Mouse (Mus musculus) urinary bladder, adult 18-20 months (tissue): ENCODE data around the gene Myh7b.

Experiments used
- DNase-seq, 2 experiments: peaks; one replicate each; pipeline ENCODE4 v3.0.0; 2022; ENCODE audit warnings: low spot score in 2 of 2, mixed read lengths in 2 of 2

The Myh7b gene

GRCm38 (mm10) chr2:155610978-155611377 is at the start of gene Myh7b:
Myh7b (plus strand) TSS chr2:155611212.
- no peak for DNase-seq

DNA sequence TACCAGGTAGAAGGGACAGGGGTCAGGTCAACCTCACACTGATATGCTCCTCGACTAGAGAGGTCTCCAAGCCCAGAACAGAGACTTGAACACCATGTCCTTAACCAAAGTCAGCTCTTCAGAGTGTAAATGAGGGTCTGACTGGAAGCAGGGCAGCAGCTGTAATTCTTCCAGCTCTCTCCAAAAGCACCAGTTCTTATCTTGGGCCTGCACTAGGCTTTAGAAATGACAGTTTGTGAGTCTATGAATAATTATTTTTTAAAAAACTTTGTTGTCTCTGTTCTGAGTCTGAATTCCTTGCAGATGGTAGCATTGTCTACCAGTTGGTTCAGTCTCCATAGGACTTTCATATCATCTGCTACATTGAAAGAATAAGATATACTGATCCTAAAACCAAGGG is 48.8 kb upstream of the Myh7b start:
- DNase-seq = no peak

GRCm38 (mm10) chr2:155562934-155563333 is 48.1 kb upstream of the Myh7b start:
- DNase-seq = peak; percentile 15 to 48

GRCm38 (mm10) chr2:155567751-155568150 is 43.3 kb upstream of the Myh7b start:
- no peak for DNase-seq

DNA sequence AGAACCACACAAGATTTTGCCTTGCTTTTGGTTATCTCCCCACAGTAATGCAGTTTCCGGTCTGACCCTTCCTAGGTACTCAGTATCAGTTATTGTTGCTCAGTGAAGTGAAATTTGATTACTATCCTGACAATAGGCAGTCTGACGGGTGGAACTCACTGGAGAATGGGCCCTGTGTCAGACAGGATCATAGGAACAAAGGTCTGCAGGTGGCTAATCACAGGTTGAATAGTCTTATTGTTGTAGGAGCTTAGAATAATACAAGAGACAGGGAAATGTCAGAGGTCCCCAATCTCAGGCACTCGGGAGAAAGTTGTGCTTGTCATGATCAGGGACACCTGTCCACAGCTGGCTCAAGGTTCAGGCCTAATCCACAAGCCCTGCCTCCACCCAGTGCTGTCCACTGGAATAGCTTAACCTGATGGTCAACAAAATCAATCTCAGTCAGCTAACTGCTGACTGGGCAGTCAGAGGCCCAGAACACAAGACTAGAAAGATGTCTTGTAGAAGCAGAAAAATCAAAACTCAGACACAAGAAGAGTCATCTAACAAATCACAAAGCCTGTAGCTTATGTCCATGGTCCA is 41.7 kb upstream of the Myh7b start:
- no peak for DNase-seq

DNA sequence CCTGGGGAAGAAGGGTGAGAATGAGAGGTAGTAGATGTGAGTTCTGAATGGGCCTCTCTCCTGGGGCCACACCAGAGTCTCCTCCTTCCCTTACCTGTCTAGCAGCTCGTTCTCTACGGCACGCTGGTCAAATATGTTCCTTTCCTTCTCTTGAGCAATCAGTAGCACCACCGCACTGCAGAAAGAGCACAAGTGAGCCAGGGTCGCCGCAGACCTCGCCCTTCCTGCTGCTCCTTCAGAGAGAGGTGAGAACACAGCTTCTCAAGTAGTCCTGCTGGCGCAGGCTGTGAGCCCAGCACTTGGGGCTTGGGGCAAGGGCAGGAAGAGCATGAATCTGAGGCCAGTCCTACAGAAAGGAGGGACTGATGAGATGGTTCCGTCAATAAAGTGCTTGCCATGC is 38.0 kb upstream of the Myh7b start:
- no peak for DNase-seq

GRCm38 (mm10) chr2:155573996-155574395 is 37.0 kb upstream of the Myh7b start:
- DNase-seq = no peak

GRCm38 (mm10) chr2:155574700-155575099 is 36.3 kb upstream of the Myh7b start:
- DNase-seq = no peak

- no peak for DNase-seq
These were observed 34.4 kb upstream of the Myh7b start for GRCm38 (mm10) chr2:155576656-155577055.

DNA sequence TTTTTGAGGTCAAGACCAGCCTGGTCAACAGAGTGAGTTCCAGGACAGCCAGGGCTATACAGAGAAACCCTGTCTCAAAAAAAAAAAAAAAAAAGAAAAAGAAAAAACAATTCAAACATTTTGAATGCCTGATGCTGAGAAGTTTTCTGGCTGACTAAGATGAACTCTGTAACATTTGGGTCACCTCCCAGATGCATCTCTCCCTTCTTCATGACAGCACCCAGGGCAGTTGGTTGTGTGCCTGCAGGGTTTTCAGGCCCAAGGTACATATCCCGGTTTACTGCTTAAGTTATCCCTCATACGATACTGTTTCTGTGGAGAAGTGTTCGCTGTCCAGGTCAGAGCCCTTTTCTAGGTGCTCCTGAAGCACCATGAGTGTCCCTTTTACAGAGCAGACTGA is 30.7 kb upstream of the Myh7b start:
- DNase-seq = no peak

GRCm38 (mm10) chr2:155582384-155582995 is 28.5 kb upstream of the Myh7b start:
- no peak for DNase-seq

DNA sequence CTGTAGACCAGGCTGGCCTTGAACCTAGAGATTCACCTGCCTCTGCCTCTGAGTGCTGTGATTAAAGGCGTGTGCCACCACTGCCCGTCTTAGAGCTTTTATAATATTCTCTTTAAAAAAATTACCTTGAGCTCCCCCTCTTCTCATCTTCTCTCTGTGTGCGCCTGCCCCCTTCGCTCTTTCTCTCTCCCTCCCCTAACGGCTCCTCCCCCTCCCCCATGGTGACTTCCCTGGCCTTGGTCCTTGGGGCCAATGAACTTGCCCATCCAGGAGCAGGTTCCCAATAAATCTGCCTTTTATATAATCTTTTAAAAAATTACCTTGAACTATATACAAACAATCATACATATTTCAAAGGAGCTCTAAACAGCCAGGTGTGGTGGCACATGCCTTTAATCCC is 28.0 kb upstream of the Myh7b start:
- DNase-seq = no peak

DNA sequence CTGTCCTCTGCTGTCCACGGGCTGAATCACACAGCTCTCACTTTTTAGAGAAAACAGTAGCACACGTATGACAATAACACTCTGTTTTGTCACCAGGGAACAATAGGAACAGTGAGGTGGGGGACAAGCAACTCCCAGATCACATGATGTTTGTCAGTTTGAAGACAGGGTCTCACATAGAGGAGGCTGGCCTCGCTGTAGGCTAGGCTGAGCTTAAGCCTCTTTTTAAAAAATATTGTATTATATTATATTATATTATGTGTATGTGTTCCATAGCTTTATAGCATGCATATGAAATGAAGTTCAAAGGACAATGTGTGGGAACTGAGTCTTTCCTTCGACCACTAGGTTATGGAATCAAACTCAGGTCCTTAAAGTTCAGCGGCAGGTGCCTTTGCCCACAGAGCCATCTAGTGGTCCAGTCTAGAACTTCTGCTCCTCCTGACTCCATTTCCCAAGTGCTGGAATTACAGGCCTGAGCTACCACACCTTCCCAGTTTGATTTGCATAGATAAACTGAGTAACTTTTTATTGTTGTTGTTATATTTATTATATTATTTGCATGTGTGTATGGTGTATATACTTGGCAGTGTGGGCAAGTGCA is 27.0 kb upstream of the Myh7b start:
- DNase-seq = peak in 1 of 2 experiments; percentile 24

- no peak for DNase-seq
These were observed 25.9 kb upstream of the Myh7b start for GRCm38 (mm10) chr2:155585082-155585481.

- no peak for DNase-seq
These were observed 25.5 kb upstream of the Myh7b start for GRCm38 (mm10) chr2:155585486-155585885.

DNA sequence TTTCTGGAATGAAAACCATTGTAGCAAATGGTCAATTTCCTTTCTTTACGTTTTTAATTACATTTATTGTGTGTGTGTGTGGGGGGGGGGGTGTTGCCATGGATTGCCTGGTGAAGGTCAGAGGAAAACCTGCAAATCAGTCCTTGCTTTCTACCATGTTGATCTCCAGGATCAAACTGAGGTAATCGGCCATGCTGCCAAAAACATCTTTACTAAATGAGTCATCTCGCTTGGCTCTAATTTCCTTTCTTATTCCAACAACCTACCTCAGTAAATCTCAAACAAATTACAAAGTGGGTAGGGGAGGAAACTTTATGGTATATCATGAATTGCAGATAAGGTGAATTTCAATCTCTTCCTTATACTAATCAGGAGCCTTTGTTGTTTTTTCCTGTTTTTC is 22.9 kb upstream of the Myh7b start:
- no peak for DNase-seq

DNA sequence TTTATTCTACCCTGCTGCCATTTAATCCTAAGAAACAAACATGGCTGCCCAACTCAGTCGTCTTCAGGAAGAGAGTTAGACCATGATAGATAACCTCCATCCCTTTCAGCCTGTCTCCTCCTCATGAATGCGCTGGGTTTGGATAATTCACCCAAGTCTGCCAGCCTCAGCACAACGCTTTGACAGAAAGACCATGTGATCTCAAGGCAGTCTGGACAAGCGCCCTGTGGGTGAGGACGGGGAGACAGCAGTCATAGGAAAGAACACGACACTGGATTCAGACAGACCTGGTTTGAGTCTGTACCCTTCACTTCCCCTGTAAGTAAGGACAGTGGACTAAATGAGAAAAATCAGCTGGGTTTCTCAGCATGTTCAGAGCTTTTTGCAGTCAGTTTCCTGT is 21.5 kb upstream of the Myh7b start:
- no peak for DNase-seq

- no peak for DNase-seq
These were observed 20.1 kb upstream of the Myh7b start for GRCm38 (mm10) chr2:155590876-155591275.

- DNase-seq = peak in 1 of 2 experiments; percentile 28
These were observed 19.3 kb upstream of the Myh7b start for GRCm38 (mm10) chr2:155591676-155592075.

- peak; percentile 99 to 100 for DNase-seq
These were observed 18.7 kb upstream of the Myh7b start, which contains the start of gene Gss for GRCm38 (mm10) chr2:155592137-155592853. Gss (minus strand) TSS chr2:155592810.

- no peak for DNase-seq
These were observed 18.1 kb upstream of the Myh7b start for GRCm38 (mm10) chr2:155592854-155593283.

GRCm38 (mm10) chr2:155595516-155595915 is 15.5 kb upstream of the Myh7b start:
- no peak for DNase-seq

DNA sequence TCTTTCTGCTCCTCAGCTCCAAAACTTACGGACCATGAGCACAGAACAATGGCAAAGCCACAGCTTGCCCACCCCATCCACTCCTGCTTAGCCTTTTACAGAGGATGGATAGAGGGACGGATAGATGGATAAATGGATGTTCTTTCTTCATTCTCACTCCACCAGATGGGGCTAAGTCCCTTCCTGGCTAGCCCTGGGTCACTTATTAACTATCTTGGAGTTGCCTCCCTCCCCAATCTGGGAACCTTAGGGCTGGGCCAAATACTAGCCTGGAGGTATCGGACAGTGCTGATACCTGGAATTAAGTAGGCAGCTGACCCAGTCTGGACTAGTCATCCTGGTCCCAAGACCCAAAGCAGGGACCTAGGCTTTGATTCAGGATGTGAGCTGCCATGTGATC is 7.3 kb upstream of the Myh7b start:
- no peak for DNase-seq
